Mouse (Mus musculus) telencephalon, adult 2 months (tissue): ENCODE data around the gene Ptpn1.

ENCODE experiments used
- DNase-seq: peaks from one replicate; pipeline ENCODE4 v3.0.0-alpha.2; 2011; ENCODE audit warnings: low read depth, low spot score

Gene Ptpn1

DNA sequence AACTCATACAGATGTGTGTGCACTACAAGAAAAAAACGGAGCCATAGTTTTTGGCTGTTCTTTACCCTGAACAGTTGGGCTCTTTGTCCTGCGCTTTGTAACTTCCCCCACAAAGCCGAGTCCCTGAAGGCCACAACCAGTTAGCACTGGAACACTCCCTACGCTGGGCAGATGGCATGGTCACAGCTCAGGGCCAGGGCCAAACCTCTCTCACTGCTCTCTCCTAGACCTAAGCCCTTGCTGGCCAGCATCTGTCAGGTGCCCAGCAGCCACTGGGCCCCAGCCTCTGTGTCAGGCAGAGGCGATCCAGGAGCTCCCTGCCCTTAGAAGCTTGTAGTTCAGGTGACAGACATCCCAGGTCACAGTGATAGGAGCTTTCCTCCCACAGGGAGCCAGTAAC is 13.6 kb downstream of the Ptpn1 start:
- no peak for DNase-seq

DNA sequence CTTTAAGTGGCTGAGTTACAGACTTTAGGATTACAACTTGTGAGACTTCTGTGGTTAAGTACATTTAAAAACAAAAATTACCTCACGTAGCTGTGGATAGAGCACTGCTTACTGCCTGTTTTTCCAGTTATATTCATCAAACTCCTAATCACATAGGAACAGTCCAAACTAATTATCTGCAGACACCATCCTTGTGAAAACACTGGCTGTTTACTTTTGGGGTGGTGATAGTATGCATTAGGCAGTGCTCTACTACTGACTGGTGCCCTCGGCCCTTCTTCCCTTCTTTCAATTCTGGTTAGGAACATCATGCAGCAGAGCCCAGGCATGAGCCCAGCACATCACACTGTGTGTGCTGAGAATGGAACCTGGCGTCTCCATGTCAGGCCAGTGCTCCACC is 15.4 kb downstream of the Ptpn1 start:
- DNase-seq: no peak

- no peak for DNase-seq
These were observed 16.2 kb downstream of the Ptpn1 start for GRCm38 (mm10) chr2:167948047-167948446.

- no peak for DNase-seq
These were observed 16.7 kb downstream of the Ptpn1 start for GRCm38 (mm10) chr2:167948557-167948956.

DNA sequence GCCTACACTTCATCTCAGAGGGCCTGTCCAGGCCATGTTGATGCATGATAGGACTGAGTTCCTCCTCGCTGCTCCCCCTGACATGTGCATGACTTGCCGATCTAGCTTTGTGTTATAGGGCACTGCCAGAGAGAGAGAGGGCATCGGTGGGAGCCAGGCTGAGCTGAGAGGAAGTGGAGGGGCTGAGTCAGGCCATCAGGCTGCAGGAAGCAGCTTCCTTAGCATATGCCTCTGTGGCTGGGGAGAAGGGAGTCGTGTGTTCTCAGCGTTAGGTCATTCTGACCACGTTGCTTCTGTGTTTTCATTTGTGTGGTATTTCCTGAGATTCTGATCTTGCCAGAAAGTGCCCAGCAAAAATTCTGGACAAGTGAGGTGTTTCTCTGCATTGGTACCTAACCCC is 17.4 kb downstream of the Ptpn1 start:
- DNase-seq: no peak

DNA sequence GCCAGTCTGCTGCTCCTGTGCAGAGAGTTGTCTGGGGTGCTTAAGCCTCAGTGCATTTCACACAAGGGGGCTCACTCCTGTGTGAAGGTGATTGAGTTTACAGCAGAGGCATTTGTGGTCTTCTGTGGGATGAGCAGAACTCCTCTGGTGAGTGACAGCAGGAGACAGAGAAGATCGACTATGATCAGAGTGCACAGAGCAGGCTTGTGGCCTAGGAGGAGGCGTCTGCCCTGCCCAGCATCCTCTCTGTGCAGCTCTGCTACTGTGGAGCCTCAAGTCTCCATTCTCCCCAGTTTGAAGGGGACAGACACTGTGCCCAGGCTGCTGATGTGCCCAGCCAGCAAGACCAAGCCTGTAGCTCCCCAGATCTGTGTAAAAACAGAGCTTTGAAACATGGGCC is 18.0 kb downstream of the Ptpn1 start:
- DNase-seq: no peak

DNA sequence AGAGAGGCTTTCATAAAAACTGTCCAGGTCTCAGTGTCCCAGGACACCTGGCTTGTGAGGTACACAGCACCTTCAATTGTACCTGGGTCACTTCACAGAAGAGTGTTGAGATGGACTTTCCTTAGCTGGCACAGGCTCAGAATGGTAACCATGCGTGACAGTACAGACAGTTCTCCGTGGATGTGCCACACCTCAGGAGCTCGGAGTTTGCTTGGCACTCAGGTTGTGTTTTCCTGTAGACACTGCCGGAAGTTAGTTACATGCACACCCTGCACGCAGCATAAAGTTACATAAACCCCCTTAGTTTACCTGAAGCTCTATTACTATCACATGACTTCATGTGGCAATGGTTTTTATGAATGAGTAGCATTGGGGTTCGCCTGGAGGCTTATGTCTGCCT is 18.8 kb downstream of the Ptpn1 start:
- DNase-seq: no peak

DNA sequence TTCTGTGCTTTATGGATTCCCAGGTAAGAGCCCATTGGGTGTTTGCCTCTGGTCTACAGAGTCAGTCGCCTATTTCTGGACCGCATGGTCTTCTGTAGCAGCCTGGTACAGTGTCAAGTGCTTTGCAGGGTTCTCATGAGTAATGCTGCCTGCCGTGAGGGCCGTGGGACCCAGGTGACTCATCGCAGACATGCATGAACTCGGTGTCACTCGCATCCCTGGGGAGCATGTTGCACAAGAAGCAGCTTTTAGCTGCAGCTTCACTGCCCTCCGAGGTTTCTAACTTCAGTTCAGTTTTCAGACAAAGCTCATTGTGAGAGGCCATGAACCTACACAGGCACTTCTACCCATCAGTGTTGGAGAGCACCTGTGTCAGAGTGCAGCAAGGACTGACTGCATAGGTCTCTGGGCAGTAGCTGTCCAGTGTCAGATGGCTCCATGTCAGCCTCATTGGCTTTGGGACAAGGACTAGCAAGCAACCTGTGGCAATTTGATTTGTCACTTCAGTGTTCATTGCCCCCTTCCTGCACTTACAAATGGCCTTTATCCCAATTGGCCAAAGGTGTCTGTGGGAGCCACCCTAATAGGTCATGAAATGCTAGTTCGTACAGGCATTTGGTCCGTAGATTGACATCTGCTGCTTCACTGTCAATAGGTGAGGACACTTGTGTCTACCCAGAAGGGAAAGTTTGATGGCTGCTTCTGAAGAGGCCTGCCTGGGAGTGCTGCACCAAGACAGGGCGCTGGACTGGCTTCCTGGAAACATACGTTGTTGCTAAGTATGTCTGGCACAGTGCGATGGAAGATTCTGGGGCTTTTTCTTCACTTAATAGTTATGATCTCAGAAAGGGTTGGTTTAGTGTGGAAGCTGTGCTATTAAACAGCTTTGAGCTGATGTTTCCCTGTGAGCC is 19.7 kb downstream of the Ptpn1 start:
- DNase-seq: no peak

- DNase-seq: no peak
These were observed 22.0 kb downstream of the Ptpn1 start for GRCm38 (mm10) chr2:167953819-167954218.

- no peak for DNase-seq
These were observed 23.1 kb downstream of the Ptpn1 start for GRCm38 (mm10) chr2:167954928-167955327.

DNA sequence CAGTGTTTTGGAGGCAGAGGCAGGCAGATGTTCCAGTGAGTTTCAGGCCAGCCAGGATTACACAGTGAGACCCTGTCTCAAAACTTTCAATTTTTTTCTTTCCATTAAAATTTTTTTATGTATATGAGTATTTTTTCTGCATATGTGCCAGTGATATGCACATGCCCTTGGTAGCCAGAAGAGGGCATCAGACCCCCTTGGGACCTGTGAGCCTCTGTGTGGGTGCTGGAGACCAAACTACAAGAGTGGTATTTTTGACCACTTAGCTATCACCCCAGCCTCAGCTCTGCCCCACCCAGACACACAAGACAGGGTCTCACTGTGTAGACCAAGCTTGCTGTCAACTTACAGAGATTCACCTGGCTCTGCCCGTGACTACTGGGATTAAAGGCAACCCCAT is 25.7 kb downstream of the Ptpn1 start:
- no peak for DNase-seq

GRCm38 (mm10) chr2:167958082-167958788 is 26.4 kb downstream of the Ptpn1 start:
- no peak for DNase-seq

DNA sequence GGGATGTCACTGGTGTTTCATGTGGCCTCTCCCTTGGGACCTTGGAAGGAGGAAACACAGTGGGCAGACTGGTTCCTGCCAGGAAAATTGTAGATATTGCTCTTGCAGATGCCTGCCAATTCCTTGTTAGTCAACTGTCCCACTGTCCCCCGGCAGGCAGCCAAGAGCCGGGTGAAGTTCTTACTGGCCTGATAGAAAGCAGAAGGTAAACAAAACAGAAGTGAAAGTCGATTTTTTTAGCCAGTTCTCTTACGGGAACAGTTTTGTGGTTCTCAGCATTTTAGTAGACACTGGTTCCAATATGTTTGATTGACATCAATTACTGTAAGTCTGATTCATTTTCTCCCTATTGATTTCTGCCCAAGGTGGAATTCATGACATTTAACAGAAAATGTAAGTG is 27.0 kb downstream of the Ptpn1 start:
- DNase-seq: peak; percentile 43

GRCm38 (mm10) chr2:167959384-167959911 is 27.6 kb downstream of the Ptpn1 start:
- DNase-seq: no peak

- no peak for DNase-seq
These were observed 28.1 kb downstream of the Ptpn1 start for GRCm38 (mm10) chr2:167959996-167960395.

DNA sequence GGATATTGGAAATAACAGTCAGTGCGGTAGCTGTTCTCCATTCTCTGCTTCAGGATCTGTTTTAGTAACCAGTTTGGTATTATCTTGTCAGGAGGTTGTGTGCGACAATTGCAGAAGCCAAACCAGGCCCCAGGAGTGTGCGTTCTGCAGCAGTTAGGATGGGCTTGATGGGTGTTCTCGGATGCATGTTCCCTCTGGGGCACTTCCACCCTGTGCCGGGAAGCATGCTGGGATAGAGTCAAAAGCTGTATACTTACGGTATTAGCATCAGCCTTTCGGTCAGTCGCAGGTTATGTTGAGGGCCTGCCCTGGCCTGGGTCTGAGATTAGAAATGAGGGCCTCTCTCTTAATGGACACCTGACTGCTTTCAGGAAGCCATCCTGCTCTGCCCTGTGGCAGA is 28.7 kb downstream of the Ptpn1 start:
- DNase-seq: no peak

GRCm38 (mm10) chr2:167962347-167962746 is 30.5 kb downstream of the Ptpn1 start:
- DNase-seq: no peak

- peak; percentile 58 for DNase-seq
These were observed 31.3 kb downstream of the Ptpn1 start for GRCm38 (mm10) chr2:167963176-167963575.

- no peak for DNase-seq
These were observed 32.0 kb downstream of the Ptpn1 start for GRCm38 (mm10) chr2:167963778-167964300.

- no peak for DNase-seq
These were observed 32.5 kb downstream of the Ptpn1 start for GRCm38 (mm10) chr2:167964320-167964719.

GRCm38 (mm10) chr2:167965911-167966310 is 34.1 kb downstream of the Ptpn1 start:
- DNase-seq: no peak

- DNase-seq: no peak
These were observed 36.6 kb downstream of the Ptpn1 start for GRCm38 (mm10) chr2:167968504-167968903.
